Mouse (Mus musculus) spleen, postnatal 10 days (tissue): ENCODE measurements at regions not wholly inside any gene's neighbourhood (a gene's known extent, or its start where the extent isn't known, plus 50 kb on each side); places are given as distances from the start of the nearest gene placed in this dataset.

Source experiments
- DNase-seq, 2 experiments: peaks; one replicate each; pipeline ENCODE4 v3.0.0; 2021 to 2022; ENCODE audit warnings: low spot score in 2 of 2

DNA sequence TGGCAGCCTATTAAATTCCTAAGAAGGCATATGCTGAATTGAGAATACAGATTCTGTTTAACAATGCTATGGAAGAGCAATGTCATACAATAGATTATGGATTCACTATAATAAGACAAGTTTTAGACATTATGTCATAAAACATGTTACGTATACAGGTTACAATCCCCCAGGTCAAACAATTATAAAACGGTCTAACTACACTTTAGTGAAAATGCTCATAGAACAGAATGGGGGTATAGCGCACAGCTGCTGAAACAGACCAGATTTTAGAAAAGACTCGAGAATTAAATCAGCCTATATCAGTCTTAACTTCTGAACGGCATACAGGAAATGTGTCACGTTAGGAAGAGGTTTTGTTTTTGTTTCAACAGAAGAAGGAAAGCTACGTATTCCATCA lies 660.5 kb upstream of the Sel1l start:
- no peak for DNase-seq

DNA sequence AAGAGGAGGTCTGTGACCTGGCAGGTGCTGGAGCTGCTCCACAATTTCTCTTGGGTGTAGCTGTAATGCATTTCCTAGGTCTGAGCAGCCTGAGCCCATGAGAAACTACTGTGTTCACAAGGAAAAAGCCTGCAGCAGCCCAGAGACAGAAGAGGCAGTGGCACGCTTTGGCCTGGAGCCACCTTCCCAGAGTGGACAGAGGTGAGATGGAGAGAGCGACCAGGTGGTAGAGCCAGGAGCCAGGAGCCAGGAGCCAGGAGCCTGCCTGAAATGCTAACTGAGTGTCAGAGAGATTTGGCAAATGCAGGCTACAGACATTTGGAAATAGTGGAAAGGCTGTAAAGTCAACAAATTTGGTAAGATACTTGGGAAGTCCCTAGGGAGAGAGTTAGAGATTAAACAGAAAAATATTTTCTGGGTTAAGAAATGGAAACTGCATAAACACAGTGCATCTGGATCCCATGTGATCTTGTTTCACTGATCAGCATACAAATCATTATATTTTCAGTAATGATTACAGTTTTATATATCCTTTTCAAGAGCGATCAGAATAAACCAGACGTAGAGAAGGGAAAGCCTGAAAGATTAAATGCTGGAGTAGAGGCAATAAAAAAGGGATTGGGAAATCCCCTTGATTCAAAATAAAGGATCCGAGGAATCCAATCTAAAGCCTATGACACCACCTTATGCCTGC lies 660.0 kb upstream of the Sel1l start:
- DNase-seq = no peak

DNA sequence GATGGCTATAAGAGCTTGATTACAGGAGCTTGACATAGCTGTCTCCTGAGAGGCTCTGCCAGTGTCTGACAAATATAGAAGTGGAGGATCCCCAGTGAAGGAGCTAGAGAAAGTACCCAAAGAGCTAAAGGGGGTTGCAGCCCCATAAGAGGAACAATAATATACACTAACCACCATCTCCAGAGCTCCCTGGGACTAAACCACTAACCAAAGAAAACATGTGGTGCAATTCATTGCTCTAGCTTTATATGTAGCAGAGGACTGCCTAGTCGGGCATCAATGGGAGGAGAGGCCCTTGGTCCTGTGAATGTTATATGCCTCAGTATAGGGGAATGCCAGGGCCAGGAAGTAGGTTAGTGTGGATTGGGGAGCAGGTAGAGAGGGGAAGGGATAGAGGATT lies 635.0 kb upstream of the Sel1l start:
- no peak for DNase-seq

DNA sequence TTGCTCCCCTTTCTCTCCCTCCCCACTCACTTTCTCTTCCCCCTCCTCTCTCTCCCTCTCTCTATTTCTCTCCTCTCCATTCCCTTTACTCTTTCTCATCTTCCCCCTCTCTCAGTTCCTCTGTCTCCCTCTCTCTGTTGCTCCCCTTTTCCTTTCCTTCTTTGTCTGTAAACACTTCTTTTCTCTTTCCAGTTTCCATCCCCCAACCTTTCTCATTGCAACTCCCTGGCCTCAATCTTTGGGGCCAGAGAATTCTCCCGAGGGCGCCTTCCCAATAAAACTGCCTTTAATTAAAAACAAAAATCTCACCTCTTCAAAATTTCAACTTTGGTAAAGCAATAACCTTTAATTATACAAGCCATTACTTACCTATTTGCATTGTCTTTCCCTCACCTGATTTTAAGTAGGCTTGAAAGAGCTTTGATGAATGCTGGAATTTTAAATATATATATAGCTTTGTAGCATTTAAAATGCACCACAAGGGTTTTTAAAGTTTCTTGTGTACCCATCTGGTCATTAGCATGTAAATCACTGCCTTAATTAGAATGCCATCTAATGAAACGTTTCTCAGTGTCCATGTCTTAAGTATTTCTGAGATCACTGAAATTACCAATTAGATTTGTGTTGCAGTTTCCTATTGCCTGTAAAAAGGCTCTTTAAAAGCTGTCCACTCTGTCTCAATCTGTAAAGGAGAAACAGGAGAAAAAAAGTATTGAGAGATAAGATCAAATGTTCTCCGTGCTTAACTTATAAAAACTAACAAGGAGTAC lies 625.5 kb upstream of the Sel1l start:
- DNase-seq = no peak

DNA sequence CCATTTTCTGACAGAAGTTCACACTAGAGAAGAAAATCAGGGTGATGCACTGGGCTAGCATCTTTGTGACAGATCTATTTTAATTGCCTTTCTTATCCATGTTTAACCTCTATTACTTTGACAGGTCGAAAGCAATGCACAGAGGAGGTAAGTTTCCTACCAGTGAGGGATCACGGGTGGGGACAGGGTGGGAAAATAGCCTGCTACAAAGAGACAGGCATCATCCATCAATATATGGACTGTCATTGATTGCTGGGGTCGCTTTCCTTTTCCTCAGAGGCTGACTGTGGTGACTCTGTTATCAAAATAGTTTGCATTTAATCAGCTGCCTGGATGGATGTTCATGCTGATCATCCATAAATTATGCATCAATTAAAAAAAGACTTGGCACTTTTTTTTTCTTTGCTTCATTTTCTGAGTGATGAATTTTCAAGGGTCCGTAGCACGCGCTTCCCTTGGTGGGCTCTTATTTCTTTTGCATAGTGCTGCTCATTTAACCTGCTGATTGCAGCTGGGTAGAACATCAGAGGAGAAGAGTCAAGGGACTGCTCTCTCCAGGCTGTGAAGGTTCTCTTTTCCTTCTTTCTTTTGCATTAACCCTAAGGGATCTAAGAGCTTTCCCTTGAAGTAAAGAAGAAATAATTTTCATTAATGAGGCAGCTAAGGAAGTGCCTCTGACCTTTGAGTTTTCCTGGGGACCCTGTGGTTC lies 602.3 kb upstream of the Sel1l start:
- no peak for DNase-seq

DNA sequence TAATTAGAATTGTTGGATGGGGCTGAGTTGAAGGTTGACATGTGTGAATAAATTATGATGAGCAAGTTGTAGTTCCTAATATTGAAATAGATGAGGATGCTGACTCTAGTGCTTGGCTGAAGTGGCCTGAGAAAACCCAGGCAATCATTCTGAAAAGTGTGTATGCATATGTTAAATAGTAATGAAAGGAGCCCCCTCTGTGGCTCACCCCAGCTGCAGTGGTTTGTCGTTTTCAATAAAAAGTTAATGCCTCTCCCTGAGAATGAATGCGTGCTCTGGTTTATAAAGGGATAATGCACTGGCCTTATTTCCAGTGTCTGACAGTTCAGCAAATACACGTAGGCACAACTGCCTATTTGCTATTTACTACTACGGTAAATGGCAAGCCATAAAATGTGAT lies 569.5 kb upstream of the Sel1l start:
- DNase-seq = no peak

DNA sequence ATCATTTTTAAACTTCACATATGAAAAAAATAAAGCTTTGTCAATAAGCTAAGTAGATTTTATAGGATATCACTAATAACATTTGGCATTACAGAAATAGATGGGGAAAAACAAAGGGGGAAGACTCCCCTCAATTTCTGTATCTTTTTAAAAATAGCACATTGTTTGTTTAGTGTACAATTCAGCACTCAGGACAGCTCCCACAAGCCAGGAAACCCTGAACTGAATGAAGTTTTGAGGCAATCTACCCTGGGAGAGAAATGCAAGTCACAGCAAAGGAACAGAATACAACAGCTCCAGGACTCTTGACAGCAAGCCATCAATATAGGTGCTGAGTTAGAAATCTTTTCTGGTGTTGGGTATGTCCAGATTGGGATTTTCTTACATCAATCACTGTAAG lies 556.5 kb upstream of the Sel1l start:
- no peak for DNase-seq

DNA sequence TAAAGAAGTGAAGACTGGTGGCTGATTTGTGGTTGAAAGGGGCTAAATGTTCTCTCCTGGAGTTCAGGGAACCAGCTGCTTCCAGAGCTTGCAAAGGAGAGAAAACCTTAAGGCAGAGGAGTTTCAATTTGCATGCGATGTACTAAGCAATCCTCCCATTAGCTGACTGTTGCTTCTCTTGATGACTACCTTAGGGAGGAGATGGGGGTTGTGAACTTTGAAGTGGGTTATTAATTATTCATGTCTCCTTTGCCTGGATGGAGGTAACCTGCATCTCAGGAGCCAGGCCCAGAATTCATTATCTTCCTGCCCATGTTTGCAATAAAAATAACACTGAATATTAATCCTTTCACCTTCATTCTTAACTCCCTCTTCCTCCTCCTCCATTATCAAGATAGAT lies 552.0 kb upstream of the Sel1l start:
- DNase-seq = no peak

DNA sequence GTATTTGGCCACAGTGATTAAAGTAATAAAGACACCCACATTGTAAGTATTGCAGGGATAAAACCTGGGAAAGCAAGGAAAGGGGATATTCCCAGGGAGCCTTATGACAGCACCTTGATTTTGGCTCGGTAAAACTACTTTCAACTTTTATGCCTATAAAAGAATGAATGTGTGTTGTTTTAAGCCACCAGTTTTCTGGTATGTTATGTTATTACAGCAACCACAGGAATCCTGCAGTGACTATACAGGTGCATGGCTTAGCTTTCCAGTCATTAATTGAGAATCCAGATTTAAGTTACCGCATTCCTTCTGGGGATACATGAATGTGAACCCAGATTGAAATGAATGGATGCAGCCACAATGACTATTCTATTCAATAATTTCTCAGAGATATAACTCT lies 537.2 kb upstream of the Sel1l start:
- no peak for DNase-seq

DNA sequence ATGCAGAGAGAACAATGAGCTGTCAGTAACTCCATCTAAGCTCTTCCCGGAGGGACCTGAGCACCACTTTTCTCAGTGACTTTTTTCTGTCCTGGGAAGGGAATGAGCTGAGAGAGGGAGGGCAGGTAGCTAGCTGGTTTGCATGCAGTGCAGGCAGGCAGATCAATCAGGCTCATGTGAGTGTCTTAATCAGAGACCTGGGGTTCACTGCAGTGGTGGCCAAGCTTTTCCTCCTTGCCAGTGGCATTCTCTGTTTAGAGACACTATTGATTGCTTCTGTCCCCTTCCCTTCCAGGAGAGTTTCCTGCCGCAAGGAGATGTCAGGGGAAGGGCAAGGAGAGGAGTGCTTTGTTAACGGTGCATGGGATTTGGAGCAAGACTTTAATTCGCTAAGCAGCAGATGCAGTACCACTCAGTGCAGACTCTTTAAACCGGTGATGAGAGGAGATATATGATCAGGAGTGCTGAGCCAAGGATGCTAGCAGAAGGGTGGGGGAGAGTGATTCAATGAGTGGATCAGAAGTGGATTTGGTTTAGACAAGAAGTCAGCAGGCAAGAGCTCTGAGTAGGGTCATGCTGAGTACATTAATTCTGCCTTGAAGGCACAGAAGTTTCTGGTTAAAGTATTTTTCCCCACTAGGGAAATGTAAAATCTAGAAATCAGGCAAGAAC lies 535.4 kb upstream of the Sel1l start:
- no peak for DNase-seq

DNA sequence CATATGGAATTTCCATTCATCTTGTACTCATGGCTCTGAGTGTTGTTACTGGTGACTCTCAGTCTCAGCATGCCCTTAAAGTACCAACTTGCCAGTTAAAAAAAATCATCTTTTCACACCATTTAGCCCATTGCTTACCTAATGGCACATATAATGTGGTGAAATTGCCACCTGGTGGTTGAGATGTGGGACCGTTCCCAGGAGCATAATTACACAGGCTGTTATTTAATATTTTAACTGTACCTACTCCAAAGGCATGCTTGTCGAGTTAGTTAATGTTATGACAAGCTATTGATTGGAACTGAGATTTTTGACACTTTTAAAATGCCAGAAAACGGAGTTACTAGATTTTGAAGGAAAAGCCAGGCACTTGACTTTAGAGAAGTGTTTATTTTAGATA lies 530.2 kb upstream of the Sel1l start:
- DNase-seq = no peak

DNA sequence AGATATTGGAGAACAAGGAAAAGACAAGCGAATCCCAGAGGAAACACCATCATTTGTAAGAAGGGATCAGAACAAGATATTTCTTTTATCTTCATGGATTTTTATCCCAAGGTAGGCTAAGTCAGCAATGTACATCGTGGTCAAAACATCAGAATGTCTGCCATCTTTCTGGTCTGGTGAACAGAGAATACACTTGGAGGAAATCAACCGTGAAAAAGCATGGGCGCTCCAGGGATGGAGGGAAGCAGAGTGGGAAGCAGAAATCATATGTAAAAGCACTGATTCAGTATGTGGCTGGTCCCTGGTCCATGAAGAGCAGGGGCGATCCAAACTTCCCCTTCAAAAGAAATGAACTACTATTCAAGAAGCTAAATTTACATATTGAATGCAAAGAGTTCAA lies 517.0 kb upstream of the Sel1l start:
- no peak for DNase-seq

DNA sequence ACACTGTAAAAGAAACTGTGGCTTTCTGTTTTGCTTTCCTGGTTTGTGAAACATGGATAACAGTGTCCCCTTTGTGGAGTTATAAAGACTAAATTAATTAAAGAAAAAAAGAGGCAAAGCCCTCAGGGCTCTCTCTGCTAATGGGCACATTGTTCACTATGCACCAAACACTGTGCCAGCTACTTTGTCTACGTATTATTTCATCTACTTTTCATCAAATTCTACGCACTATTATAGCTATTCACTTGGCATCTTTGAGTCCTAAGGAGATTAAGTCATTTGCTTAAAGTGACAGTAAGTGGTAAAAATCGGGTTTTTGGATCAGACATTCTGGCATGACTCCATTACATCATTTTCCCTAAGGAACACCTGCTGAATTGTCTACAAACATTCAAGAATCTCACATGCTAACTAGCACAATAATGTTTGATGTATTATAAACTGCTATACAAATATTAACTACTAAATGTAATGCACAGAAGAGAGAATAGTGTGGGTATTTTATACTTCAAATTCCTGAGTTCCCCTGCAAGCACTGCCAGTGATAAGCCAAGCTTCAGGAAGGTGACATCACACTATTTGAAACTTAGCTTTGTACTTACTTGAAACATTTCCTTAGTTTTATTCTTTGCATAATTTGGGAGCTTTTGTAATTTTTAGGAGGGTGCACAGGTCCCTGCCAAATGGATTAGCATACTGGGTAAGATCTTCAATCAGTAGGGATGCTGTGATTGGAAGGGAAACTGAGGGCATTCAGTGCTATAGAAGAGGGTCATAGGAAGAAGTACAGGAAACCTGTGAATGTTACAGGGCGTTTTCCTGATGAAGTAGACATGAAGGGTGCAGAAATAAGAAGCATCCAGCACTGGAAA lies 504.7 kb upstream of the Sel1l start:
- no peak for DNase-seq

DNA sequence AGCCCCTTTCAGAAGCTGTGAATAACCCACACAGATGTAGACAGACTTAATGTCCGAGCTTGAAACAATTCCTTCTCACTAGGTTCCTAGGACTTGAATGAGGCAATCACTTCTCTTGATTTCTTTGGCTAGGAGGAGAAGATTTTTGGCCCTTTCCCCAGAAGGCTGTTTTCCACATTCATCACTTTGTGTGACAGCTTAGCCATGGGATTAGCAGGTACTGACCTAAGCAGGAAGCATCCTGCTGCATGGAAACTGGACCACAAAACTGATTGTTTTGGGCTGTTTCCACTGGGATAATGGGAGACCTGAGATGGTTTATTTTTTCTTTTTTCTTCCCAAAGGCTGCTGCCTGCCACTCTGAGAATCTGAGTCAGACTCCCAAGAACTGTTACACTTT lies 469.3 kb upstream of the Sel1l start:
- DNase-seq = no peak

DNA sequence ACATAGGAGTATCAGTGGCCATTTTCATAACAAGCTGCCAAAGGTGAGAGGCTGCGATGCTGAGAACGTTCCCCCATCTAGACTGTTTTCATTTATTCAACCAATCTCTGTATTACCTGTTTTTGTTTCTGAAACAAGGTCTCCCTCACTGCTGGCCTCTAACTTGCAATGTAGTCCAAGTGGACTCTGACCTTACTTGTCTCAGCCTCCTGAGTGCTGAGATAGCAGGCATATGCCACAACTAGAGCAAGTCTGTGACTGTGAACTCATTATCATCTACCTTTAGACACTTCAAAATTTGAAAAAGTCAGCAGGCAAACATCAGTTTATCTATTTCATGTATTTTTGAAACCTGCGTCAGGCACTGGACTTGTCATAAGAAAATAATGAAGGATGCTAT lies 468.7 kb upstream of the Sel1l start:
- no peak for DNase-seq

DNA sequence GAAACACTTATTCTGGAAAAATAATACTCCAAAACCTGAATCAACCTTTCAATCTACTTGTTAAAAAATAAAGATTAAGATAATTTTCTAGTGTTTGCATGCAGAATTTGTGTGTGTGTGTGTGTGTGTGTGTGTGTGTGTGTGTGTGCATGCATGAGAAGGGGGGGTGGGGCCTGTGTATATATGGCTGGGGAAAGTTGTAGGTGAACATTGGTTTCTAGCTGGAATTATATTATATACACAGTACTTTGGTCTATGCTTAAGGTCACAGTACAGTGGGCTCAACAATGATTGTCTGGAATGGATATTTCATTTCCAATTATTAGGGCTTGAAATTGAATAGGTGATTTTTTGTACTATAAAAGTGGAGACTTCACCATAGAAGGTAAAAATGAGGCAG lies 467.3 kb upstream of the Sel1l start:
- DNase-seq = no peak

DNA sequence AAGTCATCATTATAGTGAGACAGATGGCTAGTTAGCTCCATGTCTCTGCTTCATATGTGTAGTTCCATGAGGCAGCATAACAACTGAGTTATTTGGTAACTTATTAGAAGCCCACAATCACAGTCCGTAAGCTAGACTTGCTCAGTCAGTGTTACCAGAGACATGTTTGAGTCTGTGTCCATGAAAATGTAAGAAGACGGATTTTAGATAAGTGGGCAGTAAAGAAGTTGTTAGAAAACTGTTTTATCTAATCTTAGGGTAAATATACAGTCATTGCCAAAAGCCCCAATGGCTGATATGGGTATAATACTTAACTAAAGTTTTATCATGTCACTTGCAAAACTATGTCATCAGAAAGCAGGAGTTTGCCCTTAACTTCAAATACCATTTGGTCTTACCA lies 466.9 kb upstream of the Sel1l start:
- DNase-seq = no peak

DNA sequence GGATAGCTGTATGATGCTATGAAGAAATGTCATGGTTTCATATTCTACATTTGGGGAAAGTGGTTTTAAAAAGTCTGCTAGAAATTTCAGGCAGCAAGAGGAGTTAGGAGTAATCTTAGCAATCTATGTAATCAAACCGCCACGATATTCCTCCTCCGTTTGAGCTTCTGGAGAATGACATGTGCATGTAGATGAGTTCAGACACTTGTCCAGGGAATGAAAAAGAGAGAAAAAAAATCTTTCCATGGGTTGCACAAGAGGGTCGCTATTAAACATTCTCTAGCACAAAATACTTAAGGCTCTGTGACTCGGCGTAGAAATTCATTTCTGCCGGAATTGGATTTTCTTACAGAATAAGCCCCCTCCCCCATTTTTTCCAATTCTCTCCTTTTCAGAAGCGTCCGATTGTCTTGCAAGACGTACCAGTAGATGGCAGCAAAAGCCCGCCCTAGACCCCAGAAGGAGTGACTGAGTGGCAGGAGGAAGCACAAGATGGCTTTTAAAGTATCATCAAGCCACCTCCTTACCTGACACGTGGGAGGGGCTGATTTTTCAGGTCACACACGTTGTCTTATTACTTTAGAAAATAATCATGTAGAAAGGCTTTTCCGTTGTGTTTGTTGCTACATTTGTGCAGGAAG lies 454.1 kb upstream of the Sel1l start:
- DNase-seq = peak in 1 of 2 experiments; percentile 44

DNA sequence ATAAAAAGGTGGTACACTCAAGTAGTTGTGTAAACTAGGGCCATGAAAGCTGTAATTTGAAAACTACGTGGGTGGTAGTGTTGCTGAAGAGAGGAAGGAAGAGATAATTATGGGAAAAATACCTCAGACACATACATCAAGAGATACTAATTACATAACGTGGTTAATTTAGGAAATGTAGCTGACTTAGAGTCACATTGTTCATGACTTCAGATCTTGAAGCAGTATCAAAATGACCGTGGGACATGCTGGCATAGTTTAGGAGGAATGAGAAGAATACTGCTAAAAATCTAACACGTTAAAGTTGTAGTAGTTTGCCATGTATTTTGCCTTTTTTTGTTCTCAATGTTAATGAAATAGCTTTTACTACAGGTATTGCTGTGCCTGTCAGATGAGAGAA lies 445.9 kb upstream of the Sel1l start:
- DNase-seq = no peak

DNA sequence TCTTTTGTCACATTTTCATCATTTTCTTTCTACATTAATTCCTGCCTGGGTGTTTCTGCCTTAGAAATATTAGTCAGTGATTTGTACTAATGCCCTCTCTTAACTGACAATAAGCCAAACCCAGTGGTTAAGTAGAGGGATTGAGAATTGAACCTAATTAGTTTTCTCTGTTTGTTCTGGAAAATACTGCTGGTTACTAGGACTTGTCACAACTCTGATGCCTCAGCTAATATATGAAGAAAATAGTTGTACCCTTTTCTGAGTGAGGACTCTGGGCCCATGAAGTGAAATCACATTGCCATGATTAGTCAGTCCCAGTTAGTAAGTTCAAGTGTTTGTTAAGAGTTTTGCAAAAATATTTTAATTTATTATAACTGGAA lies 444.4 kb upstream of the Sel1l start:
- no peak for DNase-seq
